Mouse (Mus musculus) embryonic facial prominence, embryonic 11.5 days (tissue): ENCODE measurements around the gene Slc27a1. TPM values are rescaled to one million over a fixed set of nuclear protein-coding genes. Genes with fewer than 3 reads are reported as not detected.

Source experiments
- ATAC-seq: fragments of 200-750 bp; cut with Nextera tagmentation; replicated peaks from 2 replicates; pipeline ENCODE4 v1.8.0; 2017; ENCODE audit warnings: low read depth; ENCODE audit not compliant: insufficient number of reproducible peaks, low FRiP score, low TSS enrichment
- DNase-seq: peaks from one replicate; pipeline ENCODE4 v3.0.0-alpha.2; 2015; ENCODE audit warnings: low spot score
- H3K27ac ChIP-seq: fragments of 300-500 bp; sonication (generic); replicated peaks from 2 replicates; pipeline ENCODE4 v1.5.1; 2014; ENCODE audit warnings: mild to moderate bottlenecking, low read depth, low read length, control low read depth
- H3K27me3 ChIP-seq: fragments of 300-500 bp; sonication (generic); 2 replicates; pipeline ENCODE4 v1.6.1; 2014; ENCODE audit warnings: mild to moderate bottlenecking, low read length, moderate library complexity, mixed read lengths; ENCODE audit not compliant: control insufficient read depth, insufficient read depth
- H3K36me3 ChIP-seq: fragments of 300-500 bp; sonication (generic); replicated peaks from 2 replicates; pipeline ENCODE4 v1.6.1; 2014; ENCODE audit warnings: low read depth, mild to moderate bottlenecking, low read length, moderate library complexity, mixed read lengths; ENCODE audit not compliant: control insufficient read depth, insufficient read depth
- H3K4me1 ChIP-seq: fragments of 300-500 bp; sonication (generic); 2 replicates; pipeline ENCODE4 v1.6.1; 2014; ENCODE audit warnings: low read length, mixed read lengths; ENCODE audit not compliant: control insufficient read depth, insufficient read depth
- H3K4me2 ChIP-seq: fragments of 300-500 bp; sonication (generic); 2 replicates; pipeline ENCODE4 v1.6.1; 2014; ENCODE audit warnings: low read depth, mild to moderate bottlenecking, control low read depth, low read length, moderate library complexity
- H3K4me3 ChIP-seq: fragments of 300-500 bp; sonication (generic); 2 replicates; pipeline ENCODE4 v1.5.1; 2014; ENCODE audit warnings: low read depth, low read length, control low read depth
- H3K9ac ChIP-seq: fragments of 300-500 bp; sonication (generic); replicated peaks from 2 replicates; pipeline ENCODE4 v1.6.1; 2014; ENCODE audit warnings: mild to moderate bottlenecking, control low read depth, low read length
- H3K9me3 ChIP-seq: fragments of 300-500 bp; sonication (generic); replicated peaks from 2 replicates; pipeline ENCODE4 v1.6.1; 2016; ENCODE audit warnings: mild to moderate bottlenecking, low read length, inconsistent platforms, mixed read lengths; ENCODE audit not compliant: control insufficient read depth
- WGBS: fragments of 180-500 bp; shearing (Covaris S2); extraction: QIAGEN DNeasy Blood & Tissue Kit; methylation state at CpG from one replicate; pipeline ENCODE4 v1.1.7; 2014; 5-methylcytosine and 5-hydroxymethylcytosine counted together
- microRNA-seq: library from miRNA; unstranded; fragments of <30 nt; microRNA quantifications from one replicate; pipeline ENCODE4, GENCODE M21; 2016; ENCODE audit warnings: borderline number of aligned reads
- polyA plus RNA-seq: library from polyadenylated mRNA; unstranded; fragments of >200 nt; fragmentation: Nextera tagmentation; extraction: Ambion mirVana; gene quantifications from 2 replicates; pipeline ENCODE4 v1.2.1, GENCODE M21; 2014

The Slc27a1 gene
- polyA plus RNA-seq, 1 experiment from 2014 or later, result 11.2 TPM

GRCm38 (mm10) chr8:71629781-71630212 lies 61.1 kb downstream of the Slc27a1 start:
- H3K9ac ChIP-seq, result peak overlapping the region; percentile 74
- peaks cover 3% of the 10 kb centered on the region; the same call in 1 of the 2 replicates for H3K27me3 ChIP-seq
- peak; percentile 26; the same call in 1 of the 2 replicates for ATAC-seq
- no peaks in the 10 kb centered on the region for H3K36me3 ChIP-seq
- H3K4me3 ChIP-seq, result peak overlapping the region; percentile 51
- DNase-seq, result peak; percentile 61
- peaks cover 2% of the 10 kb centered on the region; the same call in 1 of the 2 replicates for H3K4me1 ChIP-seq
- no peaks in the 10 kb centered on the region; the same call in 1 of the 2 replicates for H3K9me3 ChIP-seq
- 2% methylated on average over 25 of the region's 25 CpGs for WGBS
- H3K27ac ChIP-seq, result no peak overlapping the region
- H3K4me2 ChIP-seq, result peak overlapping the region; percentile 95

GRCm38 (mm10) chr8:71630761-71631160 lies 62.1 kb downstream of the Slc27a1 start:
- H3K4me3 ChIP-seq, result no peak overlapping the region
- ATAC-seq, result no peak
- no peak overlapping the region for H3K27ac ChIP-seq
- WGBS, result 85% methylated on average over 6 of the region's 6 CpGs
- peaks cover 2% of the 10 kb centered on the region; the same call in 1 of the 2 replicates for H3K4me1 ChIP-seq
- no peaks in the 10 kb centered on the region; the same call in 1 of the 2 replicates for H3K9me3 ChIP-seq
- no peak overlapping the region for H3K9ac ChIP-seq
- peaks cover 8% of the 10 kb centered on the region; the same call in 1 of the 2 replicates for H3K27me3 ChIP-seq
- no peaks in the 10 kb centered on the region for H3K36me3 ChIP-seq
- DNase-seq, result no peak
- no peak overlapping the region for H3K4me2 ChIP-seq

GRCm38 (mm10) chr8:71631897-71632296 lies 63.2 kb downstream of the Slc27a1 start:
- no peaks in the 10 kb centered on the region for H3K36me3 ChIP-seq
- 60% methylated on average over 2 of the region's 2 CpGs for WGBS
- peaks cover 8% of the 10 kb centered on the region; the same call in 1 of the 2 replicates for H3K27me3 ChIP-seq
- H3K9ac ChIP-seq, result no peak overlapping the region
- no peak overlapping the region for H3K27ac ChIP-seq
- H3K9me3 ChIP-seq, result no peaks in the 10 kb centered on the region; the same call in 1 of the 2 replicates
- DNase-seq, result no peak
- H3K4me2 ChIP-seq, result no peak overlapping the region
- H3K4me1 ChIP-seq, result peaks cover 2% of the 10 kb centered on the region; the same call in 1 of the 2 replicates
- no peak overlapping the region for H3K4me3 ChIP-seq
- ATAC-seq, result no peak

- Histone ChIP-seq H3K4me2 (no peak overlapping the region), H3K36me3 (no peaks in the 10 kb centered on the region), H3K9ac (no peak overlapping the region), H3K27ac (no peak overlapping the region), H3K27me3 (peaks cover 8% of the 10 kb centered on the region; the same call in 1 of the 2 replicates), H3K9me3 (no peaks in the 10 kb centered on the region; the same call in 1 of the 2 replicates), H3K4me1 (no peaks in the 10 kb centered on the region), H3K4me3 (no peak overlapping the region)
- WGBS, result 10% methylated on average over 19 of the region's 22 CpGs
- DNase-seq, result no peak
- ATAC-seq, result no peak
Measured at GRCm38 (mm10) chr8:71633164-71633563, 64.5 kb downstream of the Slc27a1 start.

GRCm38 (mm10) chr8:71633981-71634667 lies 65.4 kb downstream of the Slc27a1 start:
- Histone ChIP-seq H3K27me3 (peaks cover 8% of the 10 kb centered on the region; the same call in 1 of the 2 replicates), H3K4me2 (peak overlapping the region; percentile 30), H3K36me3 (no peaks in the 10 kb centered on the region), H3K4me1 (no peaks in the 10 kb centered on the region), H3K27ac (no peak overlapping the region), H3K9ac (no peak overlapping the region), H3K4me3 (no peak overlapping the region), H3K9me3 (no peaks in the 10 kb centered on the region; the same call in 1 of the 2 replicates)
- ATAC-seq (no peak), DNase-seq (peak; percentile 84)
- under 1% methylated on average over 26 of the region's 26 CpGs for WGBS

Small RNAs within 50 kb of the gene (microRNA-seq; reads per million reads assigned to microRNA genes)
- not detected for gene Mir6769b

Other genes starting within 250 kb of the Slc27a1 start
- 78.0 and 81.0 TPM in 2 replicates for gene Use1, start 202.0 kb upstream of the Slc27a1 start, polyA plus RNA-seq
- 2.1 and 2.2 TPM in 2 replicates for gene Ocel1, start 197.6 kb upstream of the Slc27a1 start, polyA plus RNA-seq
- gene Nr2f6, start 186.9 kb upstream of the Slc27a1 start, polyA plus RNA-seq, result 53.7 and 62.5 TPM in 2 replicates
- 2.9 and 4.3 TPM in 2 replicates for gene Ushbp1, start 173.1 kb upstream of the Slc27a1 start, polyA plus RNA-seq
- 93.6 and 111 TPM in 2 replicates for gene Babam1, start 172.0 kb upstream of the Slc27a1 start, polyA plus RNA-seq
- gene Ankle1, start 162.9 kb upstream of the Slc27a1 start, polyA plus RNA-seq, result 9.0 and 13.0 TPM in 2 replicates
- gene Abhd8, start 105.2 kb upstream of the Slc27a1 start, polyA plus RNA-seq, result 30.1 and 37.4 TPM in 2 replicates
- gene Mrpl34, start 103.9 kb upstream of the Slc27a1 start, polyA plus RNA-seq, result 180 and 185 TPM in 2 replicates
- 105 and 115 TPM in 2 replicates for gene Dda1, start 99.7 kb upstream of the Slc27a1 start, polyA plus RNA-seq
- gene Ano8, start 82.9 kb upstream of the Slc27a1 start, polyA plus RNA-seq, result 3.1 and 3.2 TPM in 2 replicates
- 4.8 and 5.4 TPM in 2 replicates for gene Gtpbp3, start 80.8 kb upstream of the Slc27a1 start, polyA plus RNA-seq
- 48.8 and 50.3 TPM in 2 replicates for gene Plvap, start 57.1 kb upstream of the Slc27a1 start, polyA plus RNA-seq
- 0.15 and 0.31 TPM in 2 replicates for gene Ccdc194, start 43.2 kb upstream of the Slc27a1 start, polyA plus RNA-seq
- 3.5 and 4.3 TPM in 2 replicates for gene Bst2, start 31.4 kb upstream of the Slc27a1 start, polyA plus RNA-seq
- 53.4 and 62.2 TPM in 2 replicates for gene Mvb12a, start 26.0 kb upstream of the Slc27a1 start, polyA plus RNA-seq
- gene Tmem221, start 10.0 kb upstream of the Slc27a1 start, polyA plus RNA-seq, result 0.13 and 0.31 TPM in 2 replicates
- gene Nxnl1, start 2.3 kb upstream of the Slc27a1 start, polyA plus RNA-seq, result 0.17 TPM in 1 of 2 replicates, not detected in the other
- 231 and 237 TPM in 2 replicates for gene Pgls, start 23.3 kb downstream of the Slc27a1 start, polyA plus RNA-seq
- 2.6 and 2.7 TPM in 2 replicates for gene Fam129c, start 28.8 kb downstream of the Slc27a1 start, polyA plus RNA-seq
- 45.2 and 48.2 TPM in 2 replicates for gene Colgalt1, start 42.1 kb downstream of the Slc27a1 start, polyA plus RNA-seq
- gene Unc13a, start 102.9 kb downstream of the Slc27a1 start, polyA plus RNA-seq, result 1.2 and 1.7 TPM in 2 replicates
- gene Jak3, start 107.4 kb downstream of the Slc27a1 start, polyA plus RNA-seq, result 1.2 and 1.9 TPM in 2 replicates
- gene Insl3, start 120.3 kb downstream of the Slc27a1 start, polyA plus RNA-seq, result 0.42 TPM in 1 of 2 replicates, not detected in the other
- gene B3gnt3, start 132.9 kb downstream of the Slc27a1 start, polyA plus RNA-seq, result 0.47 and 0.58 TPM in 2 replicates
- gene Fcho1, start 156.8 kb downstream of the Slc27a1 start, polyA plus RNA-seq, result 3.8 and 5.0 TPM in 2 replicates